Mouse (Mus musculus) liver, postnatal 0 days (tissue): ENCODE results near the gene Irf1. TPM values are rescaled to one million over a fixed set of nuclear protein-coding genes. Genes with fewer than 3 reads are reported as not detected.

Experiments
- ATAC-seq: fragments of 200-750 bp; cut with Nextera tagmentation; 2 replicates; pipeline ENCODE4 v1.8.0; 2017; ENCODE audit warnings: mild to moderate bottlenecking, moderate library complexity
- DNase-seq: peaks from one replicate; pipeline ENCODE4 v3.0.0-alpha.2; 2016
- H3K27ac ChIP-seq: fragments of 300-500 bp; sonication (generic); 2 replicates; pipeline ENCODE4 v1.5.1; 2014; ENCODE audit warnings: antibody characterized with exemption, moderate library complexity, mild to moderate bottlenecking, low read depth
- H3K27me3 ChIP-seq: fragments of 300-500 bp; sonication (generic); 2 replicates; pipeline ENCODE4 v1.6.1; 2014; ENCODE audit warnings: low read length, control low read depth, mixed read lengths; ENCODE audit not compliant: insufficient read depth
- H3K36me3 ChIP-seq: fragments of 300-500 bp; sonication (generic); replicated peaks from 2 replicates; pipeline ENCODE4 v1.6.1; 2014; ENCODE audit warnings: mild to moderate bottlenecking, control low read depth, low read length, moderate library complexity, mixed read lengths; ENCODE audit not compliant: insufficient read depth
- H3K4me1 ChIP-seq: fragments of 300-500 bp; sonication (generic); 2 replicates; pipeline ENCODE4 v1.6.1; 2014; ENCODE audit warnings: antibody characterized with exemption, mild to moderate bottlenecking, control low read depth; ENCODE audit not compliant: insufficient read depth
- H3K4me2 ChIP-seq: fragments of 300-500 bp; sonication (generic); 2 replicates; pipeline ENCODE4 v1.6.1; 2014; ENCODE audit warnings: low read depth, mild to moderate bottlenecking, low read length, moderate library complexity, mixed read lengths
- H3K4me3 ChIP-seq: fragments of 300-500 bp; sonication (generic); 2 replicates; pipeline ENCODE4 v1.5.1; 2014; ENCODE audit warnings: low read depth, low read length
- H3K9ac ChIP-seq: fragments of 300-500 bp; sonication (generic); replicated peaks from 2 replicates; pipeline ENCODE4 v1.6.1; 2014; ENCODE audit warnings: mild to moderate bottlenecking, moderate library complexity
- H3K9me3 ChIP-seq: fragments of 300-500 bp; sonication (generic); 2 replicates; pipeline ENCODE4 v1.6.1; 2016; ENCODE audit warnings: mild to moderate bottlenecking, control low read depth, low read length, mixed read lengths
- CTCF ChIP-seq: sonication (generic); IDR thresholded peaks from 2 replicates; pipeline ENCODE4 v1.5.1; 2016; ENCODE audit warnings: antibody characterized with exemption, low read depth
- EP300 ChIP-seq: IDR thresholded peaks from 2 replicates; pipeline ENCODE4 v1.6.1; 2016; ENCODE audit warnings: antibody characterized with exemption, low read depth, mild to moderate bottlenecking
- WGBS: fragments of 180-500 bp; shearing (Covaris S2); extraction: QIAGEN DNeasy Blood & Tissue Kit; methylation state at CpG from one replicate; pipeline ENCODE4 v1.1.7; 2014; ENCODE audit not compliant: insufficient replicate concordance; 5-methylcytosine and 5-hydroxymethylcytosine counted together
- polyA plus RNA-seq: library from polyadenylated mRNA; unstranded; fragments of >200 nt; fragmentation: Nextera tagmentation; extraction: Ambion mirVana; gene quantifications from 2 replicates; pipeline ENCODE4 v1.2.1, GENCODE M21; 2015

Gene Irf1
- polyA plus RNA-seq, 1 experiment from 2014 or later: 22.0 TPM

- H3K9me3 ChIP-seq: no peaks in the 10 kb centered on the region
- no peaks in the 10 kb centered on the region for H3K27me3 ChIP-seq
- H3K4me2 ChIP-seq: no peak overlapping the region
- 76% methylated on average over 5 of the region's 5 CpGs for WGBS
- H3K9ac ChIP-seq: no peak overlapping the region
- no peak overlapping the region for H3K27ac ChIP-seq
- H3K4me1 ChIP-seq: peaks cover 3% of the 10 kb centered on the region; the same call in 1 of the 2 replicates
- no peak overlapping the region for H3K4me3 ChIP-seq
- DNase-seq (no peak), ATAC-seq (no peak)
- TF ChIP-seq EP300 (no peak), CTCF (no peak)
- H3K36me3 ChIP-seq: no peaks in the 10 kb centered on the region
These were observed 47.1 kb downstream of the Irf1 start for GRCm38 (mm10) chr11:53816841-53817375.

DNA sequence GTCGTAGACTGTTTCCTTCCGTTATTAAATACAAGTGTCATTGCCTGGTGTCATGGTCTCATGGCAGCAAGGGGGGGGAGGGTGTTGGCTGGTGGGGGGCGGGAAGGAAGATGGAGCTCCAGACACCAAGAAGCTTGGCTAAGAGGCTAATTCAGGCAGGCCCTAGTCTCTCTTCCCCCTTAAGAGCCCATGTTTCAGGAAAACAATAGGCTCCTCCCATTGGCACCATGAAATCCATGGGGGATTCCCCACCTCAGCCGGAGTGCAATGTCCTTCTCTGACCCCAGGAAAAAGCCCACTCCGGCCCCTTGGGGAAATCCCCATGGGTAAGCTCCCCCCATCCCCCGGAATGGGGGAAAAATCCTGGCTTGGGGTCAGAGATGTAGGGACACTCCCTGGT, 49.0 kb downstream of the Irf1 start:
- WGBS: 53% methylated on average over 6 of the region's 6 CpGs
- no peak overlapping the region for H3K27ac ChIP-seq
- ATAC-seq (no peak), DNase-seq (no peak)
- H3K27me3 ChIP-seq: no peaks in the 10 kb centered on the region
- no peak overlapping the region for H3K9ac ChIP-seq
- no peaks in the 10 kb centered on the region for H3K36me3 ChIP-seq
- no peak overlapping the region for H3K4me3 ChIP-seq
- TF ChIP-seq CTCF: no peak
- H3K4me1 ChIP-seq: peaks cover 3% of the 10 kb centered on the region; the same call in 1 of the 2 replicates
- no peaks in the 10 kb centered on the region for H3K9me3 ChIP-seq
- H3K4me2 ChIP-seq: no peak overlapping the region

GRCm38 (mm10) chr11:53819511-53819910, 49.7 kb downstream of the Irf1 start:
- no peak for ATAC-seq
- H3K4me3 ChIP-seq: no peak overlapping the region
- TF ChIP-seq CTCF: no peak
- no peak for TF ChIP-seq EP300
- no peak overlapping the region for H3K27ac ChIP-seq
- no peaks in the 10 kb centered on the region for H3K27me3 ChIP-seq
- 85% methylated on average over 6 of the region's 6 CpGs for WGBS
- no peak overlapping the region for H3K4me2 ChIP-seq
- no peak overlapping the region for H3K9ac ChIP-seq
- DNase-seq: no peak
- no peaks in the 10 kb centered on the region for H3K9me3 ChIP-seq
- peaks cover 3% of the 10 kb centered on the region; the same call in 1 of the 2 replicates for H3K4me1 ChIP-seq
- no peaks in the 10 kb centered on the region for H3K36me3 ChIP-seq

- WGBS: 56% methylated on average over 13 of the region's 13 CpGs
- Histone ChIP-seq H3K4me3 (no peak overlapping the region), H3K36me3 (no peaks in the 10 kb centered on the region), H3K4me2 (no peak overlapping the region), H3K27me3 (no peaks in the 10 kb centered on the region), H3K9me3 (no peaks in the 10 kb centered on the region), H3K27ac (no peak overlapping the region), H3K4me1 (peaks cover 4% of the 10 kb centered on the region), H3K9ac (no peak overlapping the region)
- TF ChIP-seq CTCF (no peak), EP300 (no peak)
- ATAC-seq (no peak), DNase-seq (no peak)
These were observed 50.8 kb downstream of the Irf1 start for GRCm38 (mm10) chr11:53820516-53821170.

- H3K27me3 ChIP-seq: no peaks in the 10 kb centered on the region
- no peak for DNase-seq
- no peak for TF ChIP-seq EP300
- TF ChIP-seq CTCF: no peak
- H3K9ac ChIP-seq: no peak overlapping the region
- ATAC-seq: no peak
- WGBS: 75% methylated on average over 11 of the region's 11 CpGs
- no peak overlapping the region for H3K4me2 ChIP-seq
- H3K9me3 ChIP-seq: no peaks in the 10 kb centered on the region
- H3K27ac ChIP-seq: no peak overlapping the region
- H3K4me1 ChIP-seq: peaks cover 8% of the 10 kb centered on the region
- no peaks in the 10 kb centered on the region for H3K36me3 ChIP-seq
- no peak overlapping the region for H3K4me3 ChIP-seq
These were observed 51.6 kb downstream of the Irf1 start for GRCm38 (mm10) chr11:53821230-53821944.

GRCm38 (mm10) chr11:53821945-53822338, 52.1 kb downstream of the Irf1 start:
- H3K9me3 ChIP-seq: no peaks in the 10 kb centered on the region
- WGBS: 76% methylated on average over 3 of the region's 3 CpGs
- TF ChIP-seq CTCF (no peak), EP300 (no peak)
- no peak overlapping the region for H3K4me2 ChIP-seq
- no peaks in the 10 kb centered on the region for H3K36me3 ChIP-seq
- DNase-seq: no peak
- H3K4me1 ChIP-seq: peaks cover 8% of the 10 kb centered on the region
- no peak overlapping the region for H3K9ac ChIP-seq
- H3K27me3 ChIP-seq: no peaks in the 10 kb centered on the region
- no peak overlapping the region for H3K27ac ChIP-seq
- no peak for ATAC-seq
- no peak overlapping the region for H3K4me3 ChIP-seq
